In genomic region chr12:111812075-111812474, GRCm38 (mm10) we compare ENCODE assay signal across 25 mouse cellular contexts. TPM values are rescaled to one million over a fixed set of nuclear protein-coding genes. Genes with fewer than 3 reads are reported as not detected.
DNase-seq lines count a peak whose midpoint lies in the region; ATAC-seq and TF ChIP-seq lines count a peak whose summit lies in the region.
"Had no signal": no experiment of that assay in that cellular context is flagged by ENCODE, and none has a peak within 500 bp of the region (broad histone marks: within the 10 kb centered on the region; RNA-seq: fewer than 3 reads in every experiment).

No protein-coding gene starts in this region.

- peaks cover 24% of the 10 kb centered on the region for H3K36me3 ChIP-seq in heart, embryonic 13.5 days
- H3K36me3 ChIP-seq in midbrain, embryonic 12.5 days: peaks cover 20% of the 10 kb centered on the region
- no peaks in the 10 kb centered on the region for H3K36me3 ChIP-seq in midbrain, embryonic 16.5 days (ENCODE audit: control insufficient read depth, insufficient read depth, low read length)
- no peaks in the 10 kb centered on the region for H3K36me3 ChIP-seq in myocyte (ENCODE audit: control insufficient read depth, insufficient read depth)

- WGBS in heart, embryonic 13.5 days: 83% methylated on average over 13 of the region's 13 CpGs
- WGBS in midbrain, embryonic 12.5 days: 87% methylated on average over 13 of the region's 13 CpGs
- WGBS in midbrain, embryonic 16.5 days: 86% methylated on average over 13 of the region's 13 CpGs

- no peaks in the 10 kb centered on the region for H3K9me3 ChIP-seq in heart, embryonic 13.5 days
- no peaks in the 10 kb centered on the region for H3K9me3 ChIP-seq in midbrain, embryonic 12.5 days
- no peaks in the 10 kb centered on the region for H3K9me3 ChIP-seq in midbrain, embryonic 16.5 days (replicated peaks; ENCODE audit: control insufficient read depth, low read length, poor library complexity, severe bottlenecking)
- H3K9me3 ChIP-seq: embryonic facial prominence, embryonic 15.5 days; forebrain, embryonic 10.5 days; hindbrain, embryonic 12.5 days; neural tube, embryonic 13.5 days; stomach, embryonic 15.5 days had no signal

- ATAC-seq in heart, embryonic 13.5 days (ENCODE audit: extremely low read depth, insufficient number of reproducible peaks, low FRiP score, low TSS enrichment): no peak
- no peak for ATAC-seq in midbrain, embryonic 12.5 days (ENCODE audit: low FRiP score, low read depth)
- ATAC-seq in midbrain, embryonic 16.5 days: no peak

- H3K4me2 ChIP-seq in heart, embryonic 13.5 days: no peak overlapping the region
- peak overlapping the region; percentile 77; the same call in 1 of the 2 replicates for H3K4me2 ChIP-seq in midbrain, embryonic 12.5 days (replicated peaks)
- H3K4me2 ChIP-seq in midbrain, embryonic 16.5 days (ENCODE audit: low read length): no peak overlapping the region
- H3K4me2 ChIP-seq in myocyte (ENCODE audit: low read depth): no peak overlapping the region

- peaks cover 27% of the 10 kb centered on the region for H3K79me2 ChIP-seq in myocyte (ENCODE audit: control insufficient read depth, insufficient read depth)

- no peak for TF ChIP-seq POLR2A in myocyte (IDR thresholded peaks at IDR 0.05; ENCODE audit: insufficient read length, low read depth)

- H3ac ChIP-seq in myocyte (ENCODE audit: control insufficient read depth, insufficient read length): no peak overlapping the region

- H3K4me1 ChIP-seq in heart, embryonic 13.5 days: peaks cover 51% of the 10 kb centered on the region
- H3K4me1 ChIP-seq in midbrain, embryonic 12.5 days: peaks cover 45% of the 10 kb centered on the region
- H3K4me1 ChIP-seq in midbrain, embryonic 16.5 days (ENCODE audit: control insufficient read depth, insufficient read depth, low read length): peaks cover 16% of the 10 kb centered on the region

- 0 out of 2 replicates have a peak overlapping the region, but pooled peaks have one; percentile 14 for H3K9ac ChIP-seq in heart, embryonic 13.5 days
- peak overlapping the region; percentile 60; the same call in 1 of the 2 replicates for H3K9ac ChIP-seq in midbrain, embryonic 12.5 days (replicated peaks)
- H3K9ac ChIP-seq in midbrain, embryonic 16.5 days (ENCODE audit: low read depth, low read length): no peak overlapping the region
- H3K9ac ChIP-seq: hindbrain, embryonic 12.5 days; stomach, embryonic 15.5 days had no signal

- H3K27me3 ChIP-seq in heart, embryonic 13.5 days (replicated peaks): no peaks in the 10 kb centered on the region
- H3K27me3 ChIP-seq in midbrain, embryonic 12.5 days: peaks cover 6% of the 10 kb centered on the region; the same call in 1 of the 2 replicates
- H3K27me3 ChIP-seq in midbrain, embryonic 16.5 days (ENCODE audit: control insufficient read depth, insufficient read depth, low read depth, low read length): no peaks in the 10 kb centered on the region
- H3K27me3 ChIP-seq in myocyte (ENCODE audit: control insufficient read depth, insufficient read depth, insufficient read length): no peaks in the 10 kb centered on the region
- H3K27me3 ChIP-seq: CH12.LX; embryonic facial prominence, embryonic 15.5 days; hindbrain, embryonic 12.5 days; neural tube, embryonic 13.5 days; stomach, embryonic 15.5 days had no signal

- H3K4me3 ChIP-seq in heart, embryonic 13.5 days: no peak overlapping the region
- no peak overlapping the region for H3K4me3 ChIP-seq in midbrain, embryonic 12.5 days
- H3K4me3 ChIP-seq in midbrain, embryonic 16.5 days (ENCODE audit: low read depth, low read length): no peak overlapping the region
- H3K4me3 ChIP-seq in myocyte: peak overlapping the region; percentile 57

- no peak overlapping the region for H3K27ac ChIP-seq in heart, embryonic 13.5 days (replicated peaks)
- H3K27ac ChIP-seq in midbrain, embryonic 12.5 days (replicated peaks): no peak overlapping the region
- no peak overlapping the region for H3K27ac ChIP-seq in midbrain, embryonic 16.5 days (ENCODE audit: low read length)
- H3K27ac ChIP-seq: embryonic facial prominence, embryonic 15.5 days; hindbrain, embryonic 12.5 days; neural tube, embryonic 13.5 days; stomach, embryonic 15.5 days had no signal

- DNase-seq in cerebellum, adult 11-12 months: peak; percentile 54
- DNase-seq in cerebellum, postnatal 10 days: no peak
- no peak for DNase-seq in heart, adult 9 months (ENCODE audit: low spot score in 2 of 2)
- no peak for DNase-seq in right cerebral cortex, postnatal 4 days
- DNase-seq: adrenal gland, adult 8-10 months; cerebellum, adult 18-20 months; kidney, adult 18-20 months; kidney, postnatal 4 days; layer of hippocampus, adult 9-11 months; liver; lung, adult 2 months; lung, postnatal 14 days; retina, postnatal 1 day; right cerebral cortex, postnatal 25 days; thymus, postnatal 4 days had no signal

TF ChIP-seq in myocyte, 11 proteins besides CTCF, POLR2A, EP300 and RAD21:
- no peak for TF ChIP-seq MYOG (IDR thresholded peaks at IDR 0.05; ENCODE audit: control insufficient read depth in 1 of 3, insufficient read depth in 1 of 3, insufficient read length in 2 of 3, low read depth in 2 of 3)
- peak; percentile 7 for TF ChIP-seq POLR2AphosphoS2 (IDR thresholded peaks at IDR 0.05; ENCODE audit: insufficient read length, low read depth)
- TF ChIP-seq TCF3 (IDR thresholded peaks at IDR 0.05; ENCODE audit: insufficient read length, low read depth): no peak

RNA-seq across cellular contexts. Expression of gene Xrcc3, which starts 1.6 kb away (rescaled TPM):
- polyA plus RNA-seq in heart, embryonic 13.5 days (2015; fragmentation: Nextera tagmentation; extraction: Ambion mirVana): 6.0 and 7.0 TPM in 2 replicates
- polyA plus RNA-seq in midbrain, embryonic 12.5 days (2016; fragmentation: Nextera tagmentation; extraction: Ambion mirVana): 7.4 and 7.9 TPM in 2 replicates
- polyA plus RNA-seq in midbrain, embryonic 16.5 days (2015; fragmentation: Nextera tagmentation; extraction: Ambion mirVana): 2.0 and 2.1 TPM in 2 replicates
- polyA plus RNA-seq in myocyte (2012; fragmentation: generic; extraction: Trizol): 4.9 TPM

RNA-seq across cellular contexts. Expression of gene Zfyve21, which starts 1.9 kb away (rescaled TPM):
- 74.6 and 85.2 TPM in 2 replicates for polyA plus RNA-seq in heart, embryonic 13.5 days (2015; fragmentation: Nextera tagmentation; extraction: Ambion mirVana)
- 54.1 and 57.5 TPM in 2 replicates for polyA plus RNA-seq in midbrain, embryonic 12.5 days (2016; fragmentation: Nextera tagmentation; extraction: Ambion mirVana)
- 32.1 and 35.1 TPM in 2 replicates for polyA plus RNA-seq in midbrain, embryonic 16.5 days (2015; fragmentation: Nextera tagmentation; extraction: Ambion mirVana)
- 77.7 TPM for polyA plus RNA-seq in myocyte (2012; fragmentation: generic; extraction: Trizol)

RNA-seq across cellular contexts. Expression of gene Klc1, which starts 53.4 kb away (rescaled TPM):
- 95.2 and 103 TPM in 2 replicates for polyA plus RNA-seq in heart, embryonic 13.5 days (2015; fragmentation: Nextera tagmentation; extraction: Ambion mirVana)
- 382 and 402 TPM in 2 replicates for polyA plus RNA-seq in midbrain, embryonic 12.5 days (2016; fragmentation: Nextera tagmentation; extraction: Ambion mirVana)
- 665 and 671 TPM in 2 replicates for polyA plus RNA-seq in midbrain, embryonic 16.5 days (2015; fragmentation: Nextera tagmentation; extraction: Ambion mirVana)
- 252 TPM for polyA plus RNA-seq in myocyte (2012; fragmentation: generic; extraction: Trizol)
